Mouse (Mus musculus) c-Kit-positive CD71-positive TER-119-negative erythroid progenitor cells, embryonic 14.5 days (primary cell): Measurements from ENCODE around the gene Usp44.

Source experiments
- DNase-seq: peaks from one replicate; pipeline ENCODE4 v3.0.0-alpha.2; 2013; ENCODE audit warnings: low read depth

Gene Usp44

DNA sequence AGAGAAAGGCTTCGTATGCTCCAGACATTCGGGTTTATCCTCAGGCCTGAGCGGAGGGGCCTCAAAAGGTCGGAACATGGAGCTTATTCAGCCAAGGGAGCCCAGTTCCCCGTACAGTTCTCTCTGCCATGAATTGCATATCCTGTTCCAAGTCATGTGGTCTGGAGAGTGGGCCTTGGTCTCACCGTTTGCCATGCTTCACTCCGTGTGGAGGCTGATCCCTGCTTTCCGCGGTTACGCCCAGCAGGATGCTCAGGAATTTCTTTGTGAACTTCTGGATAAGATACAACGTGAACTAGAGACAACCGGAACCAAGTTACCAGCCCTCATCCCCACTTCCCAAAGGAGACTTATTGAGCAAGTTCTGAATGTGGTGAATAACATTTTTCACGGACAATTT, 15.4 kb downstream of the Usp44 start:
- no peak for DNase-seq

DNA sequence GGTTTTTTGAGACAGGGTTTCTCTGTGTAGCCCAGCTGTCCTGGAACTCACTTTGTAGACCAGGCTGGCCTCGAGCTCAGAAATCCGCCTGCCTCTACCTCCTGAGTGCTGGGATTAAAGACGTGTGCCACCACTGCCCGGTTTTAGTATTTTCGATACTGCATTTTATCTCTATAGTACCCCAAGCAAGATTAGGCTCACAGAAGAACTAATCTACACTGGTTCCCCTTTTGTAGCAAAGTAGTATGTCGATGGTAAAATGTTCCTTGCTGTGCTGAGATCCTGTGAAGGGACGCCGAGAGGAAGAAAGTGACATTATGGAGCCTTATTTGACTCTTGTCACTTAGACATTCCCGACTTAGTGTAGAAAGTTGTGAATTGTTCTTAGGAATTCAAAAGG, 23.8 kb downstream of the Usp44 start:
- no peak for DNase-seq

DNA sequence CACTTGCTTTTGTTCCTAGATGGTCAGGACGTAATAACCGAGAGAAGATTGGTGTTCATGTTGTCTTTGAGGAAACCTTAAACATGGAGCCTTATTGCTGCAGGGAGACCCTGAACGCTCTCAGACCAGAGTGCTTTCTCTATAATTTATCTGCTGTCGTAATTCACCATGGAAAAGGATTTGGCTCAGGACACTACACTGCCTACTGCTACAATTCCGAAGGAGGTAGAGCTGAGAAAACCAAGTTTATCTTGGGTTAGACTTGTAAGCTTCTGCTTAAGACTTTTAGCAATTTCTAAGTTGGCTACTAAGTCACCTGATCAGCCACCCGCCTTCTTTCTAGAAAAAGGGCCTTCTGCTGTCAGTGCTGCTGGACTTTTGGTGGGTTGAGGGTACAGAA, 24.7 kb downstream of the Usp44 start:
- no peak for DNase-seq

DNA sequence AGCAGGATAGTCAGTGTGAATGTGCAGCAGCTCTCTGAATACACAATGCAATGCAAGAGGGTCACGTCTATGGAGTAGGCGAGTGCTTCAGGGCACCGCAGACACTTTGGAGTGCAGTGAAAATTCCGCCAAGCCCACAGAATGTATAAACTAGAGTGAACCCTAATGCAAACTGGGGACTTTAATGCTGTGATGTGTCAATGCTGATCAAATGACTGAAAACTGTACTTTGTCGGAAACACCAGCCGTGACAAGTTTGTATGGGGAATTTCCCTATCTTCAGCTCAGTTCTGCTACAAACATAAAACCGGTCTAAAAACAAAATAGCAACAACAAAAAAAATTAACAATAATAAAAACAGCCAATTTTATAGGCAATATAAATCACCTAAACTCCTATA, 37.0 kb downstream of the Usp44 start:
- no peak for DNase-seq

DNA sequence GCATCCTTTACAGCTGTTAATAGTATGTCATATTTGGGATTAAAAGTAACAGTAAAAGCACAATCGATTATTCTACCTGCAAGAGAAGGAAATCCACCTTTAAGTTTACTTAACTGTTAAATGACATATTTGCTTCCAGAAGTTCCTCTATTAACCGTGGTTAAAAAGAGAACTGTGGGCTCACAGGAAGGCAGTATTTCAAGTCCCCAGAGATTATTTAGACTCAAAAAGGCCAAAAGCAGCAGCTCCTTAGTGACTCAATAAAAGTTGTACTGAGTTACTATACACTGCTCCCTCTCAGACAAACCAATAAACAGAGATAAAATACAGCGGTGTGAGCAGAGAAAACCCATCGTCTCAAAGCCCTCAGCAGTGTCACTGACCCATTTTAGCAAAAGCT, 37.5 kb downstream of the Usp44 start:
- no peak for DNase-seq

DNA sequence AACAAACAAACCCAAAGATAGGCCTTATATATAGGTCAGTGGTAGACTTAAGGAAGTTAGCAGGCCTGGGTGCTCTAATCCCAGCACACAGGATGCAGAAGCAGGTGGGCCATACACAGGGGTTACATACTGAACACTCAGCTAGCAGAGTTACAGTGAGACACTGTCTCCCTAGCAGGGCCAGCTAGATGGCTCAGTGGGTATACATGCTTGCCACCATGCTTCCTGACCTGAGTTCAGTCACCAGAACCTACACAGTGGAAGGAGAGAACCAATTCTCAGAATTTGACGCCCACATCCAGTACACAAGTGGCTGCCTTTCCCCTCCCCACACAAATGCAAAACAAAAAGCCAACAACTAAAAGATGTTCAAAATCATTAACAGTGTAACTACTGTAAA, 45.4 kb downstream of the Usp44 start:
- DNase-seq, result no peak

DNA sequence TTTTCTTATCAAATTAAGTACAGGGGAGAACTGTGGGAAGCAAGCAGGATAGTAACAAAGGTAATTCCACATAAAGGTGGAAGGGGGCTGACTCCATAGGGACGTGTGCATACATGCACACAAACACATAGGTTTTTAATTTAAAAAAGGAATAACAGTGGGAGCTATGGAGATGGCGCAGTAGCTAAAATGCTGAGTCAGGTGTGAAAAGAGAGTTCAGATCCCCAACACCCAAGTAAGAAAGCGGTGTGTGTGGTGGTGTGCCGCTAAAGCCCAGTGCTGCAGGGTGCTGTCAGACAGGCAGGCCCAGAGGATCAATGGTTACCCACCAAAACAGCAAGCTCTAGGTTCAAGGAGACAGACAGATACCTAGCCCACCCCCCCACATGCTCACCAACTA, 47.4 kb downstream of the Usp44 start:
- DNase-seq, result no peak

DNA sequence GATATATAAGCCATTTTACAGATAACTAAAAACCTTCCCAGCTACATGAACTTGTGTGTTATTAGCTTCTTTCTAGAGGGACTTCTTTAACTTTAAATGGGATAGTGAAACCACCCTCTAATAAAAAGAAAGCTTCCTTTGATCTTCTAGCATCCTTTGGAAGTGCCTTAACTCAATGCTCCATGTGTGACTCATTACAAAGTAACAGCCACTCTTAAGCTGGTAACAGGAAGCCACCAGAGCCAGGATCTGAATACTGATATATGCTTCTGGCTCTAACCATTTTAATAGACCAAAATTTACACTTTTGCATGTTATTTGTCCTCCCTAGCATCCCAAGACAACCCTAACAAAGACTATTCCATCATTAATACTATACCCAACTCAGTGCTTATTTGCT, 50.6 kb downstream of the Usp44 start:
- no peak for DNase-seq

DNA sequence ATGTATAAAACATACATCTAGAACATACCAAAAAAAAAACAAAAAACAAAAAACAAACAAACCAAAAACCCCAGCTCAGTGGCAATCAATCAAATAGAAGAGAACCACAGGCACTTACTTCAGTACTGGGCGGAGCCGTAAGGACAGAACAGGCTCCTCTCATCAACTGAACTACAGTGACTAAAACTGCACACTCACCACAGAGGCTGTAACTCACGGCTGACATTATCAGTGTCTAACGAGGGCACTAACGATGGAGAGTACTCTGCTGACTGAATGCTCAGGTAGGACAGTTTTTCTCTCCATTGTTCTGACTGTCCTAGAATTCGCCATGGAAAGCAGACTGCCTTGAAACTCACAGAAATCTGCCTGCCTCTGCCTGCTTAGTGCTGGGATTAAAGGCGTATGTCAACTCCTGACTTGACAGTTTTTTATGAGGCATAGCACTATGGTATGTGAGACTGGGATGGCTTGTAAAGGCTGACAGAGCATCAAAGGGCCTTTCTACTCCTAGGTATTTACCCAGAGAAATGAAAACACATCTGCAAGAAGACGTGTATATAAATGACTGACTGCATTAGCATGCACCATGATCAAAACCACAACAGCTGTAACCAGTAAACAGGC, 51.5 kb downstream of the Usp44 start:
- peak; percentile 62 for DNase-seq

DNA sequence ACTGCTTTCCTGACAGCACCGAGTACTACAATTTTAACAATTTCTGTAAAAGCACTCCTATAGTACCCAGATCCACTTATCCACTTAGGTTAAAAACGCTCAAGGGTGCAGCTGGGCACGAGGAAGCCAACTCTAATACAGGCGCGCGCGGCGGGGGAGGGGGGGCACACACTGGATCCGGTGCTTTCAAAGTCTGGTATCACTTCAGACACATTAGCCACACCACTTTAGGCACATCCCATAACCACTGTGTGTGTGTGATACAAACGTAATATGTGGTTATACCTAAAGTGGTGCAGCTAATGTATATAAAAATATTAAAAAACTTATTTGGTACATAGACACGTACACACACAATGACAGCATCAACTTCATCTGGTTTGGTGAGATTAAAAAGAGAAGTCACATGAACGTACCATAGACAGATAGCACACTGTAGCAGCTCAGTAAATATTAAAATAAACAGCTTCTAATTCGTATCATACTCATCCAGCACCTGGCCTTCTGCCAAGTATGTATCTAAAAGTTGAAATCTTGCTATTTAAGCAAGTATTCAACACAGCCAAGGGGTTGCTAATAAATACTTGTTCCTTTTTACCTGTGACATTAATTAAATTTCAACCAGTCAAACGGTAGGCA, 54.6 kb downstream of the Usp44 start:
- DNase-seq, result peak; percentile 85

DNA sequence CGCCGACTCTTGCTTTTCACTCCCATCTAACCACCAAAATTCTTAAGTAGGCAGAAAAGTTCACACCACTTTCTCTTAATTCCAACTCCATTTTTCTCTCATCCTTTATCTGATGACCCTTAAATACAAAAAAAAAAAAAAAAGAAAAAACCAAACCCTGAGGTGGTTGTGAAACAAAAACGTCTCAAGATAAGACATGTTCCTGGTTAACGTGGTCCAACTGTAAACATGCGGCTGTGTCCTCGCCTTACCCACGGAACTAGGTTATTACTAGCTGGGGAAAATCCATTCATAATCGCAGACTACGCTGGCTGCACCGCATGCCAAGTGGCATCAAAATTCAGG, 57.2 kb downstream of the Usp44 start:
- DNase-seq, result no peak

DNA sequence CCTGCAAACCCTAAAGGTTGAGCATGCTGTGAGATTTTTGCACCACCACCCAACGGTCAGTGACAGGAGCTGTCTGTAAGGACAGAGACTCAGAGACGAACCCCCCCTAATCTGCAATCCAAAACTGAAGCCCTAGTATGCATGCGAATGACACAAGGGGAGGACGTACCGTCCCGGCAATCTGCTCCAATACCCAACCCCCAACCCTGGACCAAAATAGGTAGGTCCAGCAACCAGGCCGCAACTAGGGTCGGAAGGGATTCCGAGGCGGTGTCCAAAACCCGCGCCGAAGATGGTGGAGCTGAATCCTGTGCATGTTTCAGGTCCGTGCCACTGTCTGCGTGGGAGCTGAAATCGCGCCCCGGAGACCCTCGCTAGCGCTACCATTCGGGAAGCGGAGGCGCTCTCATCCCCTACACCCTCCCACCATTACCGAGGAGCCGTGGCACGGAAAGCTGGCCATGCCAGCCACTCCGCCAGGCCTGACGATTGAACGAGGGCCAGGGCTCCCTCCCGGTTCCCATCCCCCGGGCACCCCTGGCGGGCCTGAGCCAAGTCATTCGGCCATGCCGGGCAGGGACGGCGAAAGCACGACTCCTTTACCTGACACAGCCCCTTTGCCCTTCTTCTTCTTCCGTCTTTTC, 57.7 kb downstream of the Usp44 start:
- DNase-seq, result no peak

DNA sequence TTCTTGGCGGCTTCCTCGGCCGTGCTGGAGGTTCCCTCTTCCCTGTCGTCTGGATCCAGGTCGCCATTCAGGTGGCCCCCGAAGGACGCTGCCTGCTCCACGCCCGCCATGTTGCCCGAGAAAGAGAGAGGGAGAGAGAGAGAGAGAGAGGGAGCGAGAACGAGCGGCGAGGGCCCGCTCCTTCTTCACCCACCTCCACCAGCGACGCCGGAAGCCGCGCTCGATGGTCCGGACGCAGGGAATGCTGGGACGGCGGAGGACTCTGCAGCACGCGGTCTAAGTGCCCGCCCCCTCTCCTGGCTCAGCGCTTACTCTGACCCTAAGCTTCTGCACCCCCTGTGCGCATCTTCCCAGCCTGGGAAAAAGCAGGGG, 58.2 kb downstream of the Usp44 start:
- DNase-seq, result peak; percentile 79

DNA sequence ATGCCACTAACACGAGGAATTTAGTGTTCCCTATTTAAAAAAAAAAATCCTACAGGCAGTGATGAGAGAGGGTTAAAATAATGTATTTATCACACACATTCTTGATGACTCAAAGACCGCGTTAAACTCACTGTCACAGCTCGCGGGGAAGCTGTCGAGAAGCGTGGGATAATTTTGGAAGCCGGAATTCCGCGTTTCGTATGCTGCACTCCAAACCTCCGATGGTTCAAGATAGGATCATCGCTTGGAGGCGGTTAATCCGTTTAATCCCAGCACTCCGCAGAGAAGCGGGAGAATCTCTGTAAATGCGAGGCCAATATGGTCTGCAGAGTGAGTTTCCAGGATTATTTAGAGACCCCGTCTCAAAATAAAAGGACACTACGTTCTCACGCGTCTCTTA, 58.6 kb downstream of the Usp44 start:
- no peak for DNase-seq

DNA sequence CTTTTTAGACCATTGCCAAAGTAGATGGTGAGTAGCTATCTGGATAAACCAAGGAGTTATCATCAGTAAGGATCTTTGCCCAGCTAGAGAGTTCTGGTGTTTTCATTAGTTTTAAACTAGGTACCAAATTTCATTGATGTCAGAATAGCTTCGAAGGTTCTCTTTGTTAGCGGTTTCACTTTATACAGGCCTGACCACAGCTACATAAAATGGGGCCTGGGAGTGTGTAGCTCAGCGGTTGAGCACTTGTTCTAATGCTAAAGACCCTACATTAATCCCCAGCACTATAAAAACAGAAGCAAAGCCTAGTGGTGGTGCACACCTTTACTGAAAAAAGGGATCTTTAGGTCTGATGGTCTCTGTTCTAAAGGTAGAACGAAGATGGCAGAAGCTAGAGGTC, 59.2 kb downstream of the Usp44 start:
- DNase-seq, result no peak

DNA sequence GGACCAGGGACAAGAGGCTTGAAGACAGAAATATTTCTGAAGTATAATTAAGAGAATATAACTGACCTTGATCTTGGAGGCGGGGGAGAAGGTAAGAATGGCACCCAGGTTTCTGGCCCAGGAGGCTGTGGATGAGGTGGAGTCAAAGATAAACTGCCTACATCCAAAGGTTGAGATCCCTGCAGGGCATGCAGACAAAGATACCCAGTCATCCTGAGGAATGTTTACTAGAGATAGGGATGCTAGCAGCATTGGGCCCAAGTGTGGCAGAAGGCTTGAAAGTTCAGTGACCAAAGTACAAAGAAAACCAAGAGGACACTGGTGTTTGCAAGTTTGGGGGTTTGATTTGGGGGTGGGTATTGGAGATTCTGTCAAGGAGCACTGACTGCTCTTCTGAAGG, 59.7 kb downstream of the Usp44 start:
- no peak for DNase-seq

DNA sequence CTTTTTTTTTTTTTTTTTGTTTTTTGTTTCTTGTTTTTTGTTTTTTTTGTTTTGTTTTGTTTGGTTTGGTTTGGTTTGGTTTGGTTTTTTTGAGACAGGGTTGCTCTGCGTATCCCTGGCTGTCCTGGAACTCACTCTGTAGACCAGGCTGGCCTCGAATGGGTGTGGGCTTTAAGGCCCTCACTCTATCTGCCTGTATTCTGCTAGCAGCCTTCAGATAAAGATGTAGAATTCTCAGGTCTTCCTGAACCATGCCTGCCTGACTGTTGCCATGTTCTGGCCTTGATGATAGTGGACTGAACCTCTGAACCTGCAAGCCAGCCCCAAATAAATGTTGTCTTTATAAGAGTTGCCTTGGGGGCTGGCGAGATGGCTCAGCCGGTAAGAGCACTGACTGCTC, 61.2 kb downstream of the Usp44 start:
- DNase-seq, result no peak

DNA sequence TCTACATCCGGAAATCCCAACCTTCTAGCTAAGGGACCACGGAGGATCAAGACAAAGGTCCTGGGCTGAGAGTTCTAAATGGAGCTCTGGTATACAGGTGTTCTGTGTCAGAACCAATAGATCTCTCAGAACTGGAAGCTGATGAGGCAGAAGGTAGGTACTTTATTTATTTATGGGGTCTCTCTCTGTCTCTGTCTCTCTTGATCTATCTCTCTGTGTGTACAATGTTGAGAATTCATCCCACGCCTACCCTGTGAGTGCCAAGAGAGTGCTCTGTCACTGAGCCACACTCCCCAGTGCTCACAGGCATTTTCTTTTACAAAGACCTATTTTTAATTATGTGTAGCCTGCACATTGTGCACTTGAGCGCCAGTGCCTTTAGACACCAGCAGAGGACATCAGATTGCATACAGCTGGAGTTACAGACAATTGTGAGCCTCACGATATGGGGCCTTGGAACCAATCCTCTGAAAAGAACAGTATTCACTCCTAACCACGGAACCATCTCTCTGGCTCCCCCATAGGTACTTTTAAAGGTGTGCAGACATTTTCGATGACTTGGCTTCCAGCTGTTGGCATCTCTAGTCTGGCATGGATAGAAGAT, 65.8 kb downstream of the Usp44 start, which contains the start of gene Metap2:
TSS of gene Metap2 (minus strand) at position 51 of the 604 bp plus-strand sequence.
- no peak for DNase-seq

DNA sequence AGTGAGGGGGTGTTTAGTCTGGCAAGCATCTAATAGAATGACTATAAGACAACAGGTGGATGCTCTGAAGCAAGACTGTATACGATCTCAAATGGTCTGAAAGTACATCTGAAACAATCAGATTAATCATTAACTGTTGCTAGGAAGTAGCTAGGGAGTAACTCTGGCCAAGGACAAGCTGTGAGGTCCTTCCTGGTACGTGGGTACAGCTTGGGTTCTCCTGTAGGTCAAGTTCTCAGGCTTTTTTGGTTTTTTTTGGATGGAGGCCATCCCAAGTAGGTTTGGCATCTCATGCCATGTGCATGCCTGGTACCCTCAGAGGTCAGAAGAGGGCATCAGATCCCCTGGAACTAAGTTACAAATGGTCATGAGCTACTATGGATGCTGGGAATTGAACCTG, 67.9 kb downstream of the Usp44 start:
- no peak for DNase-seq

DNA sequence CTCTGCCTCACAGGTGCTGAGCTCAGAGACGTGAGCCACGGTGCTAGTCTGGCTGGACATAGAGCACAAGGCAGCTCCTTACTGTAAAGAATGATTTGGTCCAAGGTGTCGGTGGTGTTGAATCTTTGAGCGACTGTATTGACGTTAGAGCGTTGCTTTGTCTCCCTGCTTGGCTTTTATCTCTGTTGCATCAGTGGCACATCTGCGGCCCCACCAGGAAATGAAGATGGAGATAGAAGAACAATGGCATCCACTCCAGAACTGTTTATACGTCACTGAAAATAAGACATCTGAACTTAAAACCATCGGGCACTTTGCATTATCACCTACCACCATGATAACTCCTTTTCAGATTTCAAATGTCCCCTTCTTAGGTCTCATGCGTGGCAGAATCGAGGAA, 68.6 kb downstream of the Usp44 start:
- DNase-seq, result no peak

DNA sequence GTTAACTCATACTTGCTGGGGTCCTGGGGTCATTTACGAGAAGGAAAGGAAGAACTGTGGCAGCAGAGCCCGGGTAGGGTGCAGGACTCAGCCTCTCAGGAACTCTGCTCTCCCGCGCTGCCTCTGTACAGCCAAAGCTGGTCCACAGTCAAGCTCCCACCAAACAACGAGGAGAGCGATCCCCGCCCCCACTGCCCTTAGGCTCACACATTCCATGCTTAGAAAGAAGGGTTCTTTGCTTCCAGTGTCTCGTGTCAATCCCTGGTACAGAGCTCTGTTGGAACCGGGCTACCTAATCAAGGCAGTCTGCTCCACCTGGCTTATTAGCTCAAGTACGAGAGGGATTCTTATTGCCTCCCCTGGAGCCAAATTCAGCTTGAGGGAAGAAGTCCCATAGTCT, 76.0 kb downstream of the Usp44 start:
- DNase-seq, result no peak
